Mouse (Mus musculus) megakaryocyte progenitor cell, adult 5-6 weeks (primary cell): Measurements from ENCODE around the gene 2610318N02Rik. TPM values are rescaled to one million over a fixed set of nuclear protein-coding genes. Genes with fewer than 3 reads are reported as not detected.

Source experiments
- total RNA-seq, 2 experiments: library from RNA; stranded (forward) in 1 of 2; stranded (reverse) in 1 of 2; fragments of 157-497, 149-512 nt in 1 of 2; fragments of 200-1000 nt in 1 of 2; gene quantifications; 2 replicates each; pipeline versions ENCODE4 v1.2.3 to v1.2.4; 2015 to 2017

2610318N02Rik gene
- total RNA-seq, 2 experiments from 2014 or later: 22.4 to 38.9 TPM

Other genes starting within 250 kb of the 2610318N02Rik start
- 17.3 and 17.4 TPM in 2 replicates for gene Ppm1f, start 228.7 kb downstream of the 2610318N02Rik start, total RNA-seq (2015)
- gene Ppm1f, start 228.7 kb downstream of the 2610318N02Rik start, total RNA-seq (2017): 43.6 and 45.2 TPM in 2 replicates
- 144 TPM in 2 replicates for gene Mapk1, start 141.8 kb downstream of the 2610318N02Rik start, total RNA-seq (2015)
- gene Mapk1, start 141.8 kb downstream of the 2610318N02Rik start, total RNA-seq (2017): 136 and 152 TPM in 2 replicates
- 0.49 and 3.5 TPM in 2 replicates for gene Ypel1, start 55.5 kb downstream of the 2610318N02Rik start, total RNA-seq (2015)
- gene Ypel1, start 55.5 kb downstream of the 2610318N02Rik start, total RNA-seq (2017): 0.54 and 2.4 TPM in 2 replicates
- 63.6 and 73.0 TPM in 2 replicates for gene Ppil2, start 13.9 kb downstream of the 2610318N02Rik start, total RNA-seq (2015)
- 86.8 and 99.8 TPM in 2 replicates for gene Ppil2, start 13.9 kb downstream of the 2610318N02Rik start, total RNA-seq (2017)
- gene Sdf2l1, start 7.2 kb upstream of the 2610318N02Rik start, total RNA-seq (2015): 197 and 208 TPM in 2 replicates
- gene Sdf2l1, start 7.2 kb upstream of the 2610318N02Rik start, total RNA-seq (2017): 162 and 222 TPM in 2 replicates
- gene Ydjc, start 19.5 kb upstream of the 2610318N02Rik start, total RNA-seq (2015): 25.7 TPM in 2 replicates
- gene Ydjc, start 19.5 kb upstream of the 2610318N02Rik start, total RNA-seq (2017): 23.5 and 24.4 TPM in 2 replicates
- gene Ccdc116, start 22.1 kb upstream of the 2610318N02Rik start, total RNA-seq (2015): 2.2 and 4.8 TPM in 2 replicates
- 2.0 and 8.1 TPM in 2 replicates for gene Ccdc116, start 22.1 kb upstream of the 2610318N02Rik start, total RNA-seq (2017)
- gene Ube2l3, start 77.5 kb upstream of the 2610318N02Rik start, total RNA-seq (2015): 312 and 333 TPM in 2 replicates
- 87.5 and 107 TPM in 2 replicates for gene Ube2l3, start 77.5 kb upstream of the 2610318N02Rik start, total RNA-seq (2017)
- gene Rimbp3, start 83.4 kb upstream of the 2610318N02Rik start, total RNA-seq (2015): 0.69 and 0.95 TPM in 2 replicates
- gene Rimbp3, start 83.4 kb upstream of the 2610318N02Rik start, total RNA-seq (2017): 0.58 and 1.3 TPM in 2 replicates
- gene Hic2, start 108.4 kb upstream of the 2610318N02Rik start, total RNA-seq (2015): 1.8 and 1.9 TPM in 2 replicates
- gene Hic2, start 108.4 kb upstream of the 2610318N02Rik start, total RNA-seq (2017): 2.1 and 2.3 TPM in 2 replicates
- gene Tmem191c, start 150.9 kb upstream of the 2610318N02Rik start, total RNA-seq (2015): 4.2 and 5.2 TPM in 2 replicates
- gene Tmem191c, start 150.9 kb upstream of the 2610318N02Rik start, total RNA-seq (2017): 5.5 and 8.8 TPM in 2 replicates
- not detected in 2 replicates for gene Serpind1, start 206.2 kb upstream of the 2610318N02Rik start, total RNA-seq (2015)
- not detected in 2 replicates for gene Serpind1, start 206.2 kb upstream of the 2610318N02Rik start, total RNA-seq (2017)